Mouse (Mus musculus) ovary, postnatal 14 days (tissue): Measurements from ENCODE around the gene Slit3.

ENCODE experiments used
- DNase-seq: peaks from one replicate; pipeline ENCODE4 v3.0.0; 2022; ENCODE audit warnings: low spot score

The Slit3 gene

GRCm38 (mm10) chr11:35638862-35639384 lies 517.9 kb downstream of the Slit3 start:
- no peak for DNase-seq

DNA sequence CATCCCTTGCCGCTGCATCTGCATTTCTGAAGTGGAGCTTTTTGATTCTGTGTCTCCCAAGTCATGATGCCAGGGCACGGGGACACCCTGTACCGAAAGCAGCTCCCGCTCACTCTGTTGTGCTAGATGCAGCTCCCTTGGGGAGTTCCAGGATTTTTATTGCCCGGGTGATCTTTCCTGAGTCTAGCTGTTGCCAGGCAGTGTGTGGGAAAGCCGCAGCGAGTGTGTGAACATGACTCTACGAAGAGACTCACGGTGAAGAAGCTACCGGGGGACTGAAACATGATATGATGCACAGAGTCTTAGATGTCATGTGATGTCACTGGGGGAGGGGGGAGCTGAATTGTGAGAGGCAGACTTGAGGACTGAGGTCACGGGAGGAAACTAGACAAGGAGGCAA lies 518.4 kb downstream of the Slit3 start:
- no peak for DNase-seq

DNA sequence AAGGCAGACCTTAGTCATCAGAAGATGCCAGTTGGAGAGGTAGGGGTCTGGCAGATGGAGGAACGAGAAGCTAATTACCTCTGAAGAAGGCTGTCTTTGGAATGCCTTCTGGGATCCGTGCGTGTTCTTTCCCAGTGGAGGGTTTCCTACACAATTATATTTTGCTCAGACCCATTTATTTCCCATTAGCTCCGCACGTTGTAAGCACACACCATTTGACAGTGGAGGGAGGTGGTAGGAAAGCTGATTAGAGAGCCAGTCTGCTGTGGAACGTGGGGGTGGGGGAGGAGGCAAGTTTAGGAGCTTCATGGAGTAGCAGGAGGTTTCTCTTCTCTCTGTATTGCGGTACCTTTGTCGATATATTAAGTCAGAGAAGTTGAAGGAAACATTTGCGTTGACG lies 530.3 kb downstream of the Slit3 start:
- DNase-seq: no peak

- DNase-seq: no peak
These were observed 534.8 kb downstream of the Slit3 start for GRCm38 (mm10) chr11:35655836-35656235.

DNA sequence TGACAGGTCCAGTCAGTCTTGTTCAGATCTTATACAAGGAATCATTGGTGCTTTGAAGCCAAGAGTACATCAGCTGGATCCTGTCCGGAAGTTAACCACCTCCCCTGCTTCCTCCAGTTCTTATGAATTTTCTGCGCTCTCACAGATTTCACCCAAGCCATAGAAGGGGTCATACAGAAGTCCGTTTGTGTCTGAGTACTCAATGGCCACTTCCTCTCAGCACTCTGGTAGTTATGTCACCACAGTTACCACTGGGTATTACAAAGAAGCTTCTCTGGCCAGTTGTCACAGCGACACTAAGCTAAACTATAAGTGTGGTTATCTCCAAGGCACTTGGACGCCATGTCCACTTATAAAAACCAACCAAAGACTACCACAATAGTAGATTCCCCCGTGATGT lies 536.6 kb downstream of the Slit3 start:
- no peak for DNase-seq

- DNase-seq: no peak
These were observed 539.9 kb downstream of the Slit3 start for GRCm38 (mm10) chr11:35660967-35661366.

DNA sequence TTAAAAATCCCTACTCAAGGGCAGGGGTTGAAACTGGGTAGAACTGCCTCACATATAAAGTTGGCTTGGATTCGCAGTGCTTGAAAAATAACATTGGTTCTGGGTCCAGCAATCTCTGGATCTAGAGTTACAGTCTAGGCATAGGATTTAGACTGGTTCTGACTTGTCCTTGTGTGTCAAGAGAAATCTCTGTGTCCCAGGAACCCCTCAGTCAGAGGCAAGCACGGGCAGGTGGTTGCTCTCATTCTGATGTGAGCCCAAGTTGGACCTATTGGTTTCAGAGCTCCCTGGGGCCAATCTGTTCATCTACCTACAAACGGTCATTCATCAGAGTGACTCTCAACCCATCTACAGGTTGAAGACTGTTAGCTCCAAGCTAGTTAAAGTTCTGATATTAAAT lies 541.9 kb downstream of the Slit3 start:
- no peak for DNase-seq

- no peak for DNase-seq
These were observed 542.6 kb downstream of the Slit3 start for GRCm38 (mm10) chr11:35663661-35664060.

- peak; percentile 8 for DNase-seq
These were observed 544.0 kb downstream of the Slit3 start for GRCm38 (mm10) chr11:35664991-35665390.

DNA sequence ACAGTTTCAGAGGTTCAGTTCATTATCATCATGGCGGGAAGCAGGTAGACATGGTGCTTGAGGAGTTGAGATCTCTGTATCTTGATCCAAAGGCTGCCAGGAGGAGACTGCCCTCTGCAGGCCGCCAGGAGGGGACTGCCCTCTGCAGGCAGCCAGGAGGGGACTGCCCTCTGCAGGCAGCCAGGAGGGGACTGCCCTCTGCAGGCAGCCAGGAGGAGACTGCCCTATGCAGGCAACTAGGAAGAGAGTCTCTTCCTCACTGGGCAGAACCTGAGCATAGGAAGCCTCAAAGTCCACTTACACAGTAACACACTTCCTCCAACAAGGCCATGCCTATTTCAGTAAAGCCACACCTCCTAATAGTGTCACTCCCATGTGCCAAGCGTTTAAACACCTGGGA lies 546.4 kb downstream of the Slit3 start:
- DNase-seq: no peak

DNA sequence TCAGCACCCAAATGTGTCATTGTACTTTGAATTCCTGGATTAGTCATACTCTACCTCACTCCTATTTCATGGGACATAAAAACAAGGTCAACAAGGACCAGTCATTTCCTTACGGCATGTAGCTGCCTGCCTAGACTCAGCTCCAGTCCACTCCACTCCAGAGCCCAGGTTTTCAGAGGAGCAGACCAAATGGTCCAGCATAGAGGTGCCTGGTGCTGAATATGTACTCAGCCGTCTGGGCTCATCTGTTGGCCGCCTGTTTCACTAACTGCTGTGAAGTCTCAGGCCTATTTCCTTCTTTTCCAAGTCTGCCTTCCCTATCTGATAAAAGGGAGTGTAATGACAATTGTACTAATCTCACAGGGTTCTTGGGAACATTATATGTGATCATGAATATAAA lies 547.1 kb downstream of the Slit3 start:
- DNase-seq: no peak

GRCm38 (mm10) chr11:35668750-35669149 lies 547.7 kb downstream of the Slit3 start:
- no peak for DNase-seq

GRCm38 (mm10) chr11:35669536-35669935 lies 548.5 kb downstream of the Slit3 start:
- DNase-seq: no peak

DNA sequence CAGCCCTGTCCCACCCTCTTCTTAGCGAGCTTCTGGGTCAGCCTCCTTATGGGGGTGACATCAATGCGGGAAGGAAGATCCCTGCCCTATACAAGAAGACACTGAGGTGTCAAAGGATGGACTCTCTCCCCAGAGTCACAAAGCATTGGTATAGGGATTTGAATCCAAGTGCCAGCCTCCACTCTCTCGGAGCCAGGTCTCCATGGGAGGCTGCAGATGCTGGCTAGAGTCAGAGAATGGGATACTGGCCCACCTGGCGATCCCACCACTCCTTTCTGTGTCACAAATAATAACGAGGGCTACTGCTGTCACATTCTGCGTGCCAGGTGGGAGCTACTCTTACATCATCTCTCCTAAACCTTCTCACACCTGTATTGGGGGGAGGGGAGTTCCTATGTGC lies 549.2 kb downstream of the Slit3 start:
- DNase-seq: no peak

DNA sequence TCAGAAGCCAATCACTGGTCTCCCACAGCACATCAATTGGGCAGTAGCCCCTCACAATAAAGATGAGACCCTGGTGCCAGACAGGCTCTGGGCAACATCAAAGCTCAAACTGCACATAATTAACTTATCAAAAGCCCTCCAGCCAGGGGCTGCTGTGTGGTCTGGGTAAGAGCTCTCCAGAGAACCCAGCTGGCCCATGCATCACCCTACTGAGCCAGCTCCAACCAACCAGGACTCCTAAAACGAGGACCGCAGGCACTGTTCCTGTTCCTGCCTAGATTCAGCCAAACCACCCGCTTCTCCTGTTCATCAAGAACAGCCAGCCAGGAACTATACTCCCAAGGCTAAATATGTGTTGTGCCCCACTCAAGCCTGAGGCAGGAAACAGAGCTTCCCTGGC lies 549.7 kb downstream of the Slit3 start:
- DNase-seq: no peak

DNA sequence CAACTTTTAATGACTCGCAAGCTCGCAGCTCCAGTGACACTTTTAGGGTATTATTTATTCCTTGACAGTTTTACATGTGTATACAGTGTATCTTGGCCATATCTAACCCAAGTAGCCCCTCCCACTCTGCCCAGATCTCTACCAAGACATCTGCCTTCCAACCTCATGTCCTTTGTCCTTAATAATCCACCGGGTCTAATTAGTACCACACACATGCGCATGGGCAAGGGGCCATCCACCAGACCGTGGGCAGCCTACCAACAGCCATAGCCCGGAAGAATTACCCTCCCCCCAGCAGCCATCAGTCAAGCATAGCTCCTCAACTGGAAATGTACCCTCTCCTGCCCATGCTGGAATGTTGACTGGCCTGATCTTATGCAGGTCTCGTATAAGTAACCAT lies 552.0 kb downstream of the Slit3 start:
- no peak for DNase-seq

DNA sequence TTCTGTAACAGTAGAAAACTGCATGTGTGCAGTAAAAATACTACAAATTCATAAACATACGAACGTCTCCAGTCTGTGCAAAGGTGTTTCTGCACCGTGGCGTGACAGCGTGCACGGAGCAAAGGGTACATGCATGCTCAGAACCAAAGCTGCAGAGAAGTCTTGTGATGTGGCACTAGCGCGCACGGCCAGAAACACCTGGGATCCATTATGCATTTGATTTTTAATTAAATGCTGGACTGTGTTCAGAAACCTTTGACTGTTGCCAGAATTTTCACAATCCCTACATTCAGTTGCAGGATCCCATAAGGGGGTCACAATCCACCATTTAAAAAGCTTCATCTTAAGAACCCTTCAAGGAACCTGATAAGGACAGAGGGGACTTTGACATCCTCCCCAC lies 553.2 kb downstream of the Slit3 start:
- no peak for DNase-seq

GRCm38 (mm10) chr11:35676744-35677143 lies 555.7 kb downstream of the Slit3 start:
- DNase-seq: no peak

DNA sequence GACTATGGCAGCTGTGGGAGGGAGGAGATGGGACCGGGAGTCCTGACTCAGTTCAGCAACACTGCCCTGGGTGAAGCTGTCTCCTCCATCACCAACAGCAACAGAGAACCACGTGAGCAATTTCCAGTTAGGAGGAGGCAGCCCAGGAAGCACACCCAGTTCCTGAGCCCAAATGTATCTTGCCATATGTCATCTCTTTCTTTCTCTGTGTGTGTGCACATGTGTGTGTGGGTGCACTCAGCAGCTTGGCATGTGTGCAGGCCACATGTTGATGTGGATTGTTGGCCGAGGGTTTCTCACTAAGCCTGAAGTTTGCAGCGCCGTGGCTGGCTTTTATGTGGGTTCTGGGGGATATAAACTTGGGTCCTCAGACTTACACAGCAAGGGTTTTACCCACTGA lies 559.0 kb downstream of the Slit3 start:
- DNase-seq: no peak

- DNase-seq: no peak
These were observed 566.3 kb downstream of the Slit3 start for GRCm38 (mm10) chr11:35687316-35687715.

DNA sequence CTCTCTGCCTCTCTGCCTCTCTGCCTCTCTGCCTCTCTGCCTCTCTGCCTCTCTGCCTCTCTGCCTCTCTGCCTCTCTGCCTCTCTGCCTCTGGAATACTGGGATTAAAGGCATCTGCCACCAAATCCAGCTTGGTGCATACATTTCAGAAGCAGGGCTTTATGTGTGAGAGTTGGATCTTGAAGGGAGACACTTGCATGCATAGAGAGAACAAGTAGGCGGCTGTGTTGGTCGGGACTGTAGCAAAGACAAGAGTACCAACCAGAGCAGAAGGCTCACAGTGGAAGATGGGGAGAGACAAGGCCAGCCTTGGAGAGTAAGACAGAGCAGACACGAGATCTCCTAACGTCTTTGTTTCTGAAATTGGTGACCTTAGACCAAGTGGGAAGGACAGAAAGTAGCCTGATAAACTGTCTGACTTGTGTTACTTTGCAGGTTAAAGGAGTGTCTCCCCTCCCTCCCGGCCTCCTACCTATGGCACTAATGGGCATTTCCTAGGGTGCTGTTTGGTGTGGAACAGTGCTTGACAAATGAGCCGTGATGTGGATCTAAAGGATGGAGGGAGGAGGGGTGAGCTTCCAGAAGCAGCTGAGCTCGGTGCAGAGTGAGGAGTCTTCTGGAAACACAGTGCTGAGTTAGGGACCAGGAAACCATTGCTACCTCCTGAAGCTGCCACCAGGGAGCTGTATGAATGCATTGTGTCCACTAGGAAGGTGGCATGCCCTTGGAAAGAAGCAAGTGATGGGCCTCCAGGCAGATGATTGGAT lies 569.7 kb downstream of the Slit3 start:
- DNase-seq: no peak

DNA sequence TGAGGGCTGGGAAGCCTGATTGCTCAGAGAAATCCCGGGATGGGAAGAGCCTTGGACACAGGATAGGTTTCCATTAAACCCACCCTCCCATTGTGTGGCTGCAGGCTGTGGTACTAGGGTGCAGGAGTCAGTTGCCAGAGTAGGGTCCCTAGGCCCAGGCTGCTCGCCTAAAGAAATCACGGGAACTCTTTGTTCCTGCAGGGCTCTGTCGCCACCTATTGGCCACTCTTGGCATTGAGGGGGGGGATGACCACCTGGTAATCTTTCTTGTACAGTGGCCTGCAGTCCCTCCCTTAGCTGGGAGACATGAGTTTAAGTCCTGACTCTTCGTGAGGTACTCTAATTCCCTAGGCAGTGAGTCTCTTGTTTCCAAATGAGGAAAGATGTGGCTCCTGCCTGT lies 572.1 kb downstream of the Slit3 start:
- DNase-seq: peak; percentile 56

- DNase-seq: no peak
These were observed 572.6 kb downstream of the Slit3 start for GRCm38 (mm10) chr11:35693625-35694024.

- no peak for DNase-seq
These were observed 576.5 kb downstream of the Slit3 start for GRCm38 (mm10) chr11:35697476-35697875.
